Mouse (Mus musculus): ENCODE measurements around the gene Hnf1b. TPM values are rescaled to one million over a fixed set of nuclear protein-coding genes. Genes with fewer than 3 reads are reported as not detected.

Gene Hnf1b
- polyA plus RNA-seq, 1 experiment: 161 TPM

- DNase-seq: peak; percentile 88
- Histone ChIP-seq H3K27me3 (replicated peaks; ENCODE audit: control insufficient read depth, insufficient read depth, low read length) (no peaks in the 10 kb centered on the region), H3K27ac (ENCODE audit: insufficient read depth, low read depth, low read length) (peak overlapping the region; percentile 99)
Observed at GRCm38 (mm10) chr11:83852501-83853211, 2.8 kb downstream of the Hnf1b start.

GRCm38 (mm10) chr11:83853221-83853792 is 3.4 kb downstream of the Hnf1b start:
- H3K4me1 ChIP-seq (ENCODE audit: control insufficient read depth, insufficient read depth, low read length): peaks cover 5% of the 10 kb centered on the region; the same call in 1 of the 2 replicates
- TF ChIP-seq POLR2A (IDR thresholded peaks at IDR 0.05; ENCODE audit: low read depth, low read length) (no peak), CTCF (conservative IDR thresholded peaks at IDR 0.05; ENCODE audit: insufficient read depth, insufficient read length, low read depth, low read length) (no peak)
- H3K36me3 ChIP-seq (ENCODE audit: control insufficient read depth, insufficient read depth, low read length): peaks cover 4% of the 10 kb centered on the region; the same call in 1 of the 2 replicates
- no peaks in the 10 kb centered on the region for H3K27me3 ChIP-seq (replicated peaks; ENCODE audit: control insufficient read depth, insufficient read depth, low read length)
- H3K4me3 ChIP-seq (ENCODE audit: insufficient read depth, low read depth, low read length): peak overlapping the region; percentile 87
- 1% methylated on average over 33 of the region's 33 CpGs for WGBS
- H3K27ac ChIP-seq (ENCODE audit: insufficient read depth, low read depth, low read length): peak overlapping the region; percentile 99
- peak; percentile 53 for DNase-seq

More at GRCm38 (mm10) chr11:83852501-83853211, 2.8 kb downstream of the Hnf1b start:
- no peak for TF ChIP-seq CTCF (conservative IDR thresholded peaks at IDR 0.05; ENCODE audit: insufficient read depth, insufficient read length, low read depth, low read length)
- TF ChIP-seq POLR2A (IDR thresholded peaks at IDR 0.05; ENCODE audit: low read depth, low read length): peak; percentile 43
- H3K36me3 ChIP-seq (ENCODE audit: control insufficient read depth, insufficient read depth, low read length): peaks cover 2% of the 10 kb centered on the region; the same call in 1 of the 2 replicates
- H3K4me3 ChIP-seq (ENCODE audit: insufficient read depth, low read depth, low read length): peak overlapping the region; percentile 87
- H3K4me1 ChIP-seq (ENCODE audit: control insufficient read depth, insufficient read depth, low read length): no peaks in the 10 kb centered on the region
- 2% methylated on average over 38 of the region's 38 CpGs for WGBS

- no peaks in the 10 kb centered on the region for H3K27me3 ChIP-seq (replicated peaks; ENCODE audit: control insufficient read depth, insufficient read depth, low read length)
- H3K27ac ChIP-seq (ENCODE audit: insufficient read depth, low read depth, low read length): peak overlapping the region; percentile 54
- no peak for DNase-seq
- 6% methylated on average over 10 of the region's 10 CpGs for WGBS
- peak overlapping the region; percentile 33; the same call in 1 of the 2 replicates for H3K4me3 ChIP-seq (ENCODE audit: insufficient read depth, low read depth, low read length)
- no peak for TF ChIP-seq POLR2A (IDR thresholded peaks at IDR 0.05; ENCODE audit: low read depth, low read length)
- no peak for TF ChIP-seq CTCF (conservative IDR thresholded peaks at IDR 0.05; ENCODE audit: insufficient read depth, insufficient read length, low read depth, low read length)
- peaks cover 4% of the 10 kb centered on the region; the same call in 1 of the 2 replicates for H3K36me3 ChIP-seq (ENCODE audit: control insufficient read depth, insufficient read depth, low read length)
- peaks cover 5% of the 10 kb centered on the region; the same call in 1 of the 2 replicates for H3K4me1 ChIP-seq (ENCODE audit: control insufficient read depth, insufficient read depth, low read length)
Observed at GRCm38 (mm10) chr11:83854091-83854490, 4.2 kb downstream of the Hnf1b start.

- TF ChIP-seq CTCF (conservative IDR thresholded peaks at IDR 0.05; ENCODE audit: insufficient read depth, insufficient read length, low read depth, low read length) (no peak), POLR2A (IDR thresholded peaks at IDR 0.05; ENCODE audit: low read depth, low read length) (no peak)
- Histone ChIP-seq H3K4me3 (ENCODE audit: insufficient read depth, low read depth, low read length) (peak overlapping the region; percentile 22; the same call in 1 of the 2 replicates), H3K4me1 (ENCODE audit: control insufficient read depth, insufficient read depth, low read length) (peaks cover 5% of the 10 kb centered on the region; the same call in 1 of the 2 replicates), H3K27ac (ENCODE audit: insufficient read depth, low read depth, low read length) (peak overlapping the region; percentile 82), H3K36me3 (ENCODE audit: control insufficient read depth, insufficient read depth, low read length) (peaks cover 4% of the 10 kb centered on the region; the same call in 1 of the 2 replicates), H3K27me3 (replicated peaks; ENCODE audit: control insufficient read depth, insufficient read depth, low read length) (no peaks in the 10 kb centered on the region)
- no peak for DNase-seq
- 6% methylated on average over 2 of the region's 2 CpGs for whole genome bisulfite sequencing
Observed at GRCm38 (mm10) chr11:83854707-83855106, 4.8 kb downstream of the Hnf1b start.

GRCm38 (mm10) chr11:83857256-83857655 is 7.4 kb downstream of the Hnf1b start:
- H3K27ac ChIP-seq (ENCODE audit: insufficient read depth, low read depth, low read length): peak overlapping the region; percentile 79
- DNase-seq: peak; percentile 84

GRCm38 (mm10) chr11:83865286-83865685 is 15.4 kb downstream of the Hnf1b start:
- no peaks in the 10 kb centered on the region for H3K27me3 ChIP-seq (replicated peaks; ENCODE audit: control insufficient read depth, insufficient read depth, low read length)
- no peak overlapping the region for H3K27ac ChIP-seq (ENCODE audit: insufficient read depth, low read depth, low read length)
- TF ChIP-seq CTCF (conservative IDR thresholded peaks at IDR 0.05; ENCODE audit: insufficient read depth, insufficient read length, low read depth, low read length): no peak
- no peak for TF ChIP-seq POLR2A (IDR thresholded peaks at IDR 0.05; ENCODE audit: low read depth, low read length)
- H3K4me3 ChIP-seq (ENCODE audit: insufficient read depth, low read depth, low read length): no peak overlapping the region
- WGBS: 47% methylated on average over 9 of the region's 9 CpGs
- no peak for DNase-seq
- H3K36me3 ChIP-seq (ENCODE audit: control insufficient read depth, insufficient read depth, low read length): peaks cover 14% of the 10 kb centered on the region; the same call in 1 of the 2 replicates
- H3K4me1 ChIP-seq (ENCODE audit: control insufficient read depth, insufficient read depth, low read length): peaks cover under 1% of the 10 kb centered on the region; the same call in 1 of the 2 replicates

More at GRCm38 (mm10) chr11:83857256-83857655, 7.4 kb downstream of the Hnf1b start:
- H3K27me3 ChIP-seq (replicated peaks; ENCODE audit: control insufficient read depth, insufficient read depth, low read length): no peaks in the 10 kb centered on the region
- H3K4me1 ChIP-seq (ENCODE audit: control insufficient read depth, insufficient read depth, low read length): peaks cover 12% of the 10 kb centered on the region; the same call in 1 of the 2 replicates
- WGBS: 53% methylated on average over 1 of the region's 1 CpGs
- no peak overlapping the region for H3K4me3 ChIP-seq (ENCODE audit: insufficient read depth, low read depth, low read length)
- no peak for TF ChIP-seq CTCF (conservative IDR thresholded peaks at IDR 0.05; ENCODE audit: insufficient read depth, insufficient read length, low read depth, low read length)
- TF ChIP-seq POLR2A (IDR thresholded peaks at IDR 0.05; ENCODE audit: low read depth, low read length): no peak
- H3K36me3 ChIP-seq (ENCODE audit: control insufficient read depth, insufficient read depth, low read length): peaks cover 9% of the 10 kb centered on the region; the same call in 1 of the 2 replicates

GRCm38 (mm10) chr11:83867571-83867970 is 17.7 kb downstream of the Hnf1b start:
- no peak overlapping the region for H3K27ac ChIP-seq (ENCODE audit: insufficient read depth, low read depth, low read length)
- 62% methylated on average over 3 of the region's 3 CpGs for WGBS

More at GRCm38 (mm10) chr11:83867571-83867970, 17.7 kb downstream of the Hnf1b start:
- H3K27me3 ChIP-seq (replicated peaks; ENCODE audit: control insufficient read depth, insufficient read depth, low read length): no peaks in the 10 kb centered on the region
- peaks cover 8% of the 10 kb centered on the region; the same call in 1 of the 2 replicates for H3K36me3 ChIP-seq (ENCODE audit: control insufficient read depth, insufficient read depth, low read length)
- no peak for DNase-seq
- H3K4me3 ChIP-seq (ENCODE audit: insufficient read depth, low read depth, low read length): no peak overlapping the region
- TF ChIP-seq CTCF (conservative IDR thresholded peaks at IDR 0.05; ENCODE audit: insufficient read depth, insufficient read length, low read depth, low read length): no peak
- TF ChIP-seq POLR2A (IDR thresholded peaks at IDR 0.05; ENCODE audit: low read depth, low read length): no peak
- H3K4me1 ChIP-seq (ENCODE audit: control insufficient read depth, insufficient read depth, low read length): peaks cover 7% of the 10 kb centered on the region; the same call in 1 of the 2 replicates
